ENCODE assay signal across 18 mouse cellular contexts in genomic region chr11:89067871-89068490, GRCm38 (mm10). TPM values are rescaled to one million over a fixed set of nuclear protein-coding genes. Genes with fewer than 3 reads are reported as not detected.
DNase-seq lines count a peak whose midpoint lies in the region; ATAC-seq and TF ChIP-seq lines count a peak whose summit lies in the region.
"Had no signal": no experiment of that assay in that cellular context is flagged by ENCODE, and none has a peak within 500 bp of the region (broad histone marks: within the 10 kb centered on the region; RNA-seq: fewer than 3 reads in every experiment).

No protein-coding gene starts in this region.

- no peaks in the 10 kb centered on the region for H3K27me3 ChIP-seq in heart, embryonic 16.5 days (ENCODE audit: control insufficient read depth, insufficient read depth, low read length)
- no peaks in the 10 kb centered on the region for H3K27me3 ChIP-seq in midbrain, postnatal 0 days (ENCODE audit: insufficient read depth, low read length)
- H3K27me3 ChIP-seq: heart, embryonic 13.5 days; liver, embryonic 13.5 days; neural tube, embryonic 12.5 days had no signal

- H3K27ac ChIP-seq in heart, embryonic 16.5 days (ENCODE audit: low read length): peak overlapping the region; percentile 59
- H3K27ac ChIP-seq in midbrain, postnatal 0 days (ENCODE audit: low read depth, low read length): no peak overlapping the region
- H3K27ac ChIP-seq: heart, embryonic 13.5 days; hindbrain, postnatal 0 days; liver, embryonic 13.5 days; neural tube, embryonic 12.5 days had no signal

- H3K4me2 ChIP-seq in heart, embryonic 16.5 days (ENCODE audit: low read depth, low read length): peak overlapping the region; percentile 36; the same call in 1 of the 2 replicates
- H3K4me2 ChIP-seq in midbrain, postnatal 0 days (ENCODE audit: low read depth, low read length, poor library complexity, severe bottlenecking): no peak overlapping the region
- H3K4me2 ChIP-seq: heart, embryonic 13.5 days; liver, embryonic 13.5 days; neural tube, embryonic 12.5 days had no signal

- no peak overlapping the region; the same call in 1 of the 2 replicates for H3K9ac ChIP-seq in heart, embryonic 16.5 days (ENCODE audit: low read length)
- no peak overlapping the region for H3K9ac ChIP-seq in midbrain, postnatal 0 days (replicated peaks; ENCODE audit: low read length, poor library complexity, severe bottlenecking)
- H3K9ac ChIP-seq: heart, embryonic 13.5 days; liver, embryonic 13.5 days had no signal

- no peak for TF ChIP-seq CTCF in midbrain, postnatal 0 days (IDR thresholded peaks at IDR 0.05)

- ATAC-seq in heart, embryonic 16.5 days (replicated peaks; ENCODE audit: extremely low read depth, insufficient read depth, low FRiP score): no peak
- ATAC-seq in midbrain, postnatal 0 days (ENCODE audit: low FRiP score): no peak
- ATAC-seq: forebrain, embryonic 14.5 days; hindbrain, postnatal 0 days; midbrain, embryonic 16.5 days had no signal

- 52% methylated on average over 11 of the region's 11 CpGs for WGBS in heart, embryonic 16.5 days
- 66% methylated on average over 11 of the region's 11 CpGs for WGBS in midbrain, postnatal 0 days

- H3K4me3 ChIP-seq in heart, embryonic 16.5 days (ENCODE audit: low read length): peak overlapping the region; percentile 29; the same call in 1 of the 2 replicates
- no peak overlapping the region for H3K4me3 ChIP-seq in midbrain, postnatal 0 days (ENCODE audit: low read depth, low read length)
- H3K4me3 ChIP-seq: heart, embryonic 13.5 days; liver, embryonic 13.5 days; neural tube, embryonic 12.5 days had no signal

- no peaks in the 10 kb centered on the region for H3K36me3 ChIP-seq in heart, embryonic 16.5 days (ENCODE audit: control insufficient read depth, insufficient read depth)
- no peaks in the 10 kb centered on the region for H3K36me3 ChIP-seq in midbrain, postnatal 0 days (ENCODE audit: insufficient read depth, low read length)
- H3K36me3 ChIP-seq: heart, embryonic 13.5 days; liver, embryonic 13.5 days; neural tube, embryonic 12.5 days had no signal

- DNase-seq in embryo, embryonic 11 days: peak; percentile 19
- no peak for DNase-seq in embryo, embryonic 10 days (ENCODE audit: low spot score)
- no peak for DNase-seq in heart, postnatal 4 days
- peak; percentile 17 for DNase-seq in thymus, postnatal 0 days (ENCODE audit: low spot score)
- no peak for DNase-seq in thymus, postnatal 14 days
- peak; percentile 41 for DNase-seq in thymus, postnatal 4 days
- DNase-seq in midbrain, postnatal 0 days (ENCODE audit: low spot score): no peak
- DNase-seq: cerebellum, adult 8-10 months; liver, embryonic 13.5 days; right cerebral cortex, postnatal 25 days had no signal

- H3K4me1 ChIP-seq in heart, embryonic 16.5 days (ENCODE audit: control insufficient read depth, insufficient read depth, low read length): peaks cover 17% of the 10 kb centered on the region
- H3K4me1 ChIP-seq in midbrain, postnatal 0 days (ENCODE audit: insufficient read depth, low read length): no peaks in the 10 kb centered on the region
- H3K4me1 ChIP-seq: neural tube, embryonic 12.5 days had no signal

- no peaks in the 10 kb centered on the region for H3K9me3 ChIP-seq in heart, embryonic 16.5 days (replicated peaks; ENCODE audit: control insufficient read depth, low read length)
- H3K9me3 ChIP-seq in midbrain, postnatal 0 days (ENCODE audit: low read length): no peaks in the 10 kb centered on the region
- H3K9me3 ChIP-seq: heart, embryonic 13.5 days; liver, embryonic 13.5 days; neural tube, embryonic 12.5 days had no signal

RNA-seq across cellular contexts. Expression of gene Dgke, which starts 1.3 kb away (rescaled TPM):
- 7.8 and 8.7 TPM in 2 replicates for polyA plus RNA-seq in heart, embryonic 16.5 days (2015; fragmentation: Nextera tagmentation; extraction: Ambion mirVana)
- 10 to 100 TPM; 12.4 to 13.6 TPM for total RNA-seq in heart, postnatal 4 days (2021)
- 19.8 and 25.5 TPM in 2 replicates for polyA plus RNA-seq in thymus, postnatal 0 days (2015; fragmentation: Nextera tagmentation; extraction: Ambion mirVana)
- total RNA-seq in midbrain, postnatal 0 days (2014; rRNA removed): 35.4 and 44.2 TPM in 2 replicates
- polyA plus RNA-seq in midbrain, postnatal 0 days (2015; fragmentation: Nextera tagmentation; extraction: Ambion mirVana): 16.0 TPM in 2 replicates

RNA-seq across cellular contexts. Expression of gene Gm525, which starts 5.7 kb away (rescaled TPM):
- 4.7 and 9.1 TPM in 2 replicates for polyA plus RNA-seq in heart, embryonic 16.5 days (2015; fragmentation: Nextera tagmentation; extraction: Ambion mirVana)
- total RNA-seq in heart, postnatal 4 days (2021): not detected
- polyA plus RNA-seq in thymus, postnatal 0 days (2015; fragmentation: Nextera tagmentation; extraction: Ambion mirVana): 191 and 212 TPM in 2 replicates
- total RNA-seq in midbrain, postnatal 0 days (2014; rRNA removed): not detected in 2 replicates
- polyA plus RNA-seq in midbrain, postnatal 0 days (2015; fragmentation: Nextera tagmentation; extraction: Ambion mirVana): 0.60 TPM in 1 of 2 replicates, not detected in the other
- total RNA-seq: adrenal gland, adult 2 months; hindbrain, postnatal 0 days; left cerebral cortex, postnatal 4 days had no signal
- polyA plus RNA-seq: forebrain, embryonic 14.5 days; heart, embryonic 13.5 days; liver, embryonic 13.5 days; midbrain, embryonic 16.5 days; neural tube, embryonic 12.5 days had no signal

Comparison
In these comparisons a context has a peak if more than half of its experiments do, and no peak if none do; other contexts are left out.
1. DNase-seq: peak in embryo, embryonic 11 days (single experiment), thymus, postnatal 0 days (single experiment) and thymus, postnatal 4 days (single experiment); none in embryo, embryonic 10 days (single experiment), heart, postnatal 4 days (single experiment), thymus, postnatal 14 days (single experiment) and midbrain, postnatal 0 days (single experiment).
2. RNA of gene Gm525, which starts 5.7 kb away (polyA plus RNA-seq): 191 to 212 TPM in thymus, postnatal 0 days; 4.7 to 9.1 TPM in heart, embryonic 16.5 days and 0.60 TPM in midbrain, postnatal 0 days; every median in the first group is over 10 times any median in the second.